Mouse (Mus musculus) kidney, postnatal 10 days (tissue): Measurements from ENCODE around the gene Gipc3.

ENCODE experiments used
- DNase-seq: peaks from one replicate; pipeline ENCODE4 v3.0.0; 2021; ENCODE audit warnings: mixed read lengths

Gene Gipc3

GRCm38 (mm10) chr10:81319741-81320549, 23.1 kb downstream of the Gipc3 start:
- DNase-seq, result peak; percentile 98

- no peak for DNase-seq
Observed at GRCm38 (mm10) chr10:81319330-81319699, 23.8 kb downstream of the Gipc3 start.

- peak; percentile 73 for DNase-seq
Observed at GRCm38 (mm10) chr10:81318589-81319329, 24.3 kb downstream of the Gipc3 start.

GRCm38 (mm10) chr10:81317273-81317672, 25.8 kb downstream of the Gipc3 start:
- peak; percentile 85 for DNase-seq

- peak; percentile 72 for DNase-seq
Observed at GRCm38 (mm10) chr10:81316338-81317060, 26.6 kb downstream of the Gipc3 start.

- no peak for DNase-seq
Observed at GRCm38 (mm10) chr10:81315587-81315986, 27.5 kb downstream of the Gipc3 start.

- DNase-seq, result no peak
Observed at GRCm38 (mm10) chr10:81314201-81314600, 28.9 kb downstream of the Gipc3 start.

GRCm38 (mm10) chr10:81313581-81313980, 29.5 kb downstream of the Gipc3 start:
- DNase-seq, result no peak

GRCm38 (mm10) chr10:81309571-81309970, 33.5 kb downstream of the Gipc3 start:
- no peak for DNase-seq

- no peak for DNase-seq
Observed at GRCm38 (mm10) chr10:81306837-81307682, 36.0 kb downstream of the Gipc3 start.

GRCm38 (mm10) chr10:81306173-81306668, 36.8 kb downstream of the Gipc3 start:
- DNase-seq, result no peak

GRCm38 (mm10) chr10:81305663-81306062, 37.4 kb downstream of the Gipc3 start:
- DNase-seq, result no peak

GRCm38 (mm10) chr10:81304597-81305238, 38.3 kb downstream of the Gipc3 start:
- peak; percentile 69 for DNase-seq

- no peak for DNase-seq
Observed at GRCm38 (mm10) chr10:81303761-81304160, 39.3 kb downstream of the Gipc3 start.

GRCm38 (mm10) chr10:81303258-81303657, 39.8 kb downstream of the Gipc3 start:
- no peak for DNase-seq

- DNase-seq, result peak; percentile 57
Observed at GRCm38 (mm10) chr10:81302781-81303218, 40.3 kb downstream of the Gipc3 start.

GRCm38 (mm10) chr10:81302288-81302687, 40.8 kb downstream of the Gipc3 start:
- DNase-seq, result peak; percentile 57

- no peak for DNase-seq
Observed at GRCm38 (mm10) chr10:81301321-81301720, 41.7 kb downstream of the Gipc3 start.

GRCm38 (mm10) chr10:81300352-81300907, 42.6 kb downstream of the Gipc3 start:
- DNase-seq, result peak; percentile 66

GRCm38 (mm10) chr10:81299585-81300351, 43.3 kb downstream of the Gipc3 start:
- DNase-seq, result peak; percentile 74
